Mouse (Mus musculus) kidney, adult 2 months (tissue): Measurements from ENCODE around the gene Bckdk. TPM values are rescaled to one million over a fixed set of nuclear protein-coding genes. Genes with fewer than 3 reads are reported as not detected.
"Not testable (repeated sequence)": the region's sequence is repeated elsewhere in the genome, so short reads cannot be mapped to it uniquely, and the experiment has no call there.

Experiments used
- DNase-seq: peaks from one replicate; pipeline ENCODE4 v3.0.0; 2021
- H3K27ac ChIP-seq: fragments of 200-500 bp; 2 replicates; pipeline ENCODE4 v1.5.1; 2012; ENCODE audit warnings: low read depth, low read length, control low read depth, inconsistent platforms; ENCODE audit not compliant: insufficient read depth
- H3K27me3 ChIP-seq: fragments of 200-500 bp; replicated peaks from 2 replicates; pipeline ENCODE4 v1.6.1; 2012; ENCODE audit warnings: mild to moderate bottlenecking, moderate library complexity, low read length, inconsistent platforms; ENCODE audit not compliant: control insufficient read depth, insufficient read depth
- H3K36me3 ChIP-seq: fragments of 200-500 bp; 2 replicates; pipeline ENCODE4 v1.6.1; 2012; ENCODE audit warnings: mild to moderate bottlenecking, moderate library complexity, low read length, inconsistent platforms; ENCODE audit not compliant: control insufficient read depth, insufficient read depth
- H3K4me1 ChIP-seq: fragments of 200-500 bp; 2 replicates; pipeline ENCODE4 v1.6.1; 2011; ENCODE audit warnings: low read length; ENCODE audit not compliant: control insufficient read depth, insufficient read depth
- H3K4me3 ChIP-seq: fragments of 200-500 bp; 2 replicates; pipeline ENCODE4 v1.5.1; 2011; ENCODE audit warnings: mild to moderate bottlenecking, low read depth, low read length, control low read depth; ENCODE audit not compliant: insufficient read depth
- CTCF ChIP-seq: fragments of 200-500 bp; conservative IDR thresholded peaks from 2 replicates; pipeline ENCODE4 v1.5.1; 2011; ENCODE audit warnings: low read depth, mild to moderate bottlenecking, control low read depth, low read length, moderate library complexity, mixed read lengths; ENCODE audit not compliant: insufficient read depth, insufficient read length
- POLR2A ChIP-seq: fragments of 200-500 bp; IDR thresholded peaks from one replicate; pipeline ENCODE4 v1.6.1; 2011; ENCODE audit warnings: low read depth, low read length, control low read depth
- whole genome bisulfite sequencing: fragments of 180-500 bp; shearing (Covaris S2); methylation state at CpG from one replicate; pipeline ENCODE4 v1.1.7; 2018; 5-methylcytosine and 5-hydroxymethylcytosine counted together
- polyA plus RNA-seq: library from polyadenylated mRNA; depleted of rRNA; stranded (reverse); fragments of >200 nt; gene quantifications from 2 replicates; pipeline ENCODE4 v1.2.3, GENCODE M21; 2012

Gene Bckdk
- polyA plus RNA-seq, 1 experiment = 148 TPM

- H3K27me3 ChIP-seq = no peaks in the 10 kb centered on the region
- H3K36me3 ChIP-seq = no peaks in the 10 kb centered on the region
- no peaks in the 10 kb centered on the region; the same call in 1 of the 2 replicates for H3K4me1 ChIP-seq
- peak; percentile 48; the same call in 1 of the 2 replicates for TF ChIP-seq CTCF
- peak; percentile 49 for TF ChIP-seq POLR2A
- peak; percentile 99 for DNase-seq
- H3K4me3 ChIP-seq = peak within 1 kb of the TSS; percentile 79
- 1% methylated on average over 26 of the region's 26 CpGs for WGBS
- peak within 1 kb of the TSS; percentile 57 for H3K27ac ChIP-seq
Measured at GRCm38 (mm10) chr7:127895442-127895841, 8.4 kb upstream of the Bckdk start, which contains the start of the genes Gm21974 and Vkorc1. Gm21974 (minus strand) TSS chr7:127895454. Vkorc1 (minus strand) TSS chr7:127895617.

DNA sequence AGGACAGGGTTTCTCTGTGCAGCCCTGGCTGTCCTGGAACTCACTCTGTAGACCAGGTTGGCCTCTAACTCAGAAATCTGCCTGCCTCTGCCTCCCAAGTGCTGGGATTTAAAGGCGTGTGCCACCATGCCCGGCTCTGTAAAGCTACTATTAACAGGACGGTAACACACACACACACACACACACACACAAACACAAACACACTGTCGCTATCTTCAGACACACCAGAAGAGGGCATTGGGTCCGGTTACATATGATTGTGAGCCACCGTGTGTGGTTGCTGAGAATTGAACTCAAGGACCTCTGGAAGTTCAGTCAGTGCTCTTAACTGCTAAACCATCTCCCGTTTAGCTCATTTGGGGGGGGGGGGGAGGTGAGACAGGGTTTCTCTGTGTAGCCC lies 8.0 kb upstream of the Bckdk start:
- H3K27ac ChIP-seq = peak overlapping the region; percentile 17; the same call in 1 of the 2 replicates
- H3K4me1 ChIP-seq, H3K4me3 ChIP-seq, H3K36me3 ChIP-seq, H3K27me3 ChIP-seq, DNase-seq: not testable (repeated sequence)
- whole genome bisulfite sequencing = 74% methylated on average over 7 of the region's 7 CpGs

GRCm38 (mm10) chr7:127896384-127896783 lies 7.5 kb upstream of the Bckdk start:
- H3K4me3 ChIP-seq = no peak overlapping the region
- WGBS = 62% methylated on average over 13 of the region's 13 CpGs
- no peaks in the 10 kb centered on the region; the same call in 1 of the 2 replicates for H3K4me1 ChIP-seq
- peak; percentile 65 for DNase-seq
- H3K27ac ChIP-seq = no peak overlapping the region
- H3K27me3 ChIP-seq = no peaks in the 10 kb centered on the region
- no peaks in the 10 kb centered on the region for H3K36me3 ChIP-seq
- TF ChIP-seq CTCF (peak; percentile 71), POLR2A (no peak)

GRCm38 (mm10) chr7:127897542-127897941 lies 6.3 kb upstream of the Bckdk start:
- H3K36me3 ChIP-seq = no peaks in the 10 kb centered on the region
- no peak for DNase-seq
- 91% methylated on average over 7 of the region's 7 CpGs for WGBS
- no peak overlapping the region for H3K4me3 ChIP-seq
- no peaks in the 10 kb centered on the region for H3K27me3 ChIP-seq
- H3K27ac ChIP-seq = no peak overlapping the region
- H3K4me1 ChIP-seq = no peaks in the 10 kb centered on the region; the same call in 1 of the 2 replicates
- TF ChIP-seq POLR2A (no peak), CTCF (no peak)

- Histone ChIP-seq H3K4me1 (no peaks in the 10 kb centered on the region; the same call in 1 of the 2 replicates), H3K4me3 (no peak overlapping the region), H3K27ac (no peak overlapping the region), H3K27me3 (no peaks in the 10 kb centered on the region), H3K36me3 (no peaks in the 10 kb centered on the region)
- DNase-seq = no peak
- TF ChIP-seq POLR2A (no peak), CTCF (no peak)
- WGBS = 36% methylated on average over 10 of the region's 10 CpGs
Measured at GRCm38 (mm10) chr7:127898179-127898956, 5.5 kb upstream of the Bckdk start.

DNA sequence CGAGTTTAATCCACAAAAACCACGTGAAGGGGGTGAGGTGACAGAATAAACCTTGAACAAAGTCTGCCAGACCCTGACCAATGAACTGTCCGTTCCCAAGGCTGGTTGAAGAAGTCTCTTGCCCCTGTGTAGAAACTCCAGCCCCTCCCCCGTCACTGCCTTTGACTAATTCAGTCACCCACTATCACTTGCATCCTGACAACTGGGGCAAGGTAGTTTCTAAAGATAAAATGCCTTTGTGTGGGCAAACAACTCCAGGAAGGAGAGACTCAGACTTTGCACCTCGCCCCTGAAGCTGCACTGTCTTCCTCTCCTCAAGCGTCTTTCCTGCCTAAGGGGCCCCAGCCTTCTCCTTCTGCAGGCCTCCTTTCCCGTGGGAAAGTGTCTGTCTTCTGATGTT lies 3.9 kb upstream of the Bckdk start:
- Histone ChIP-seq H3K27me3 (no peaks in the 10 kb centered on the region), H3K4me1 (no peaks in the 10 kb centered on the region; the same call in 1 of the 2 replicates), H3K27ac (no peak overlapping the region), H3K36me3 (no peaks in the 10 kb centered on the region), H3K4me3 (no peak overlapping the region)
- WGBS = 35% methylated on average over 7 of the region's 7 CpGs
- TF ChIP-seq POLR2A = no peak
- TF ChIP-seq CTCF = no peak
- no peak for DNase-seq

DNA sequence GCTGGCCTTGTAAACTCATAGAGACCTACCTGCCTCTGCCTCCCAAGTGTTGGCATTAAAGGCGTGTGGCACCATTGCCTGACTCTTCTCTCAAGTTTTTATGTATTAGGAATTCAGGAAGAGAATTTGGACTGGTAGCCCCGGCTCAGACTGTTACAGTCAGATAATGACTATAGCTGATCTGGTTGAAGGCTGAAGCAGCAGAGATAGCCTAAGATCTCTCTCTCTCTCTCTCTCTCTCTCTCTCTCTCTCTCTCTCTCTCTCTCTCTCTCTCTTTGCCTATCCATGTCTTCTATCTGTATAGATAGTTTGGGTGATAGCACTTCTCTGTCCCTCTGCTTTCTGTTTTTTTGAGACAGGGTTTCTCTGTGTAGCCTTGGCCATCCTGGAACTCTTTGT lies 2.1 kb upstream of the Bckdk start:
- H3K36me3 ChIP-seq = no peaks in the 10 kb centered on the region
- TF ChIP-seq POLR2A (no peak), CTCF (no peak)
- H3K4me1 ChIP-seq = no peaks in the 10 kb centered on the region; the same call in 1 of the 2 replicates
- H3K27ac ChIP-seq = no peak overlapping the region
- DNase-seq = no peak
- no peaks in the 10 kb centered on the region for H3K27me3 ChIP-seq
- no peak overlapping the region for H3K4me3 ChIP-seq
- 86% methylated on average over 2 of the region's 2 CpGs for WGBS
